In genomic region chr2:154832471-154832870, GRCm38 (mm10) we compare ENCODE assay signal across 17 mouse cellular contexts. TPM values are rescaled to one million over a fixed set of nuclear protein-coding genes. Genes with fewer than 3 reads are reported as not detected.
DNase-seq lines count a peak whose midpoint lies in the region; ATAC-seq lines count a peak whose summit lies in the region.
"Had no signal": no experiment of that assay in that cellular context is flagged by ENCODE, and none has a peak within 500 bp of the region (broad histone marks: within the 10 kb centered on the region; RNA-seq: fewer than 3 reads in every experiment).

No protein-coding gene starts in this region.

- 35% methylated on average over 4 of the region's 4 CpGs for WGBS in forebrain, embryonic 15.5 days
- WGBS in forebrain, embryonic 16.5 days = 41% methylated on average over 4 of the region's 4 CpGs
- 46% methylated on average over 4 of the region's 4 CpGs for WGBS in neural tube, embryonic 13.5 days
- WGBS in liver, embryonic 11.5 days = 51% methylated on average over 4 of the region's 4 CpGs
- 37% methylated on average over 4 of the region's 4 CpGs for WGBS in midbrain, embryonic 15.5 days

- H3K9ac ChIP-seq in forebrain, embryonic 15.5 days (replicated peaks) = no peak overlapping the region
- H3K9ac ChIP-seq in forebrain, embryonic 16.5 days (replicated peaks; ENCODE audit: low read depth, low read length) = no peak overlapping the region
- no peak overlapping the region for H3K9ac ChIP-seq in neural tube, embryonic 13.5 days
- H3K9ac ChIP-seq in liver, embryonic 11.5 days (ENCODE audit: low read depth, low read length) = no peak overlapping the region
- H3K9ac ChIP-seq in midbrain, embryonic 15.5 days = no peak overlapping the region
- H3K9ac ChIP-seq: embryonic facial prominence, embryonic 13.5 days; limb, embryonic 15.5 days; neural tube, embryonic 15.5 days had no signal

- H3K27ac ChIP-seq in forebrain, embryonic 15.5 days (replicated peaks) = 0 out of 2 replicates have a peak overlapping the region, but pooled peaks have one; percentile 34
- no peak overlapping the region; the same call in 1 of the 2 replicates for H3K27ac ChIP-seq in forebrain, embryonic 16.5 days (ENCODE audit: low read length)
- H3K27ac ChIP-seq in neural tube, embryonic 13.5 days (replicated peaks) = peak overlapping the region; percentile 19; the same call in 1 of the 2 replicates
- H3K27ac ChIP-seq in liver, embryonic 11.5 days (ENCODE audit: low read depth, low read length) = no peak overlapping the region
- H3K27ac ChIP-seq in midbrain, embryonic 15.5 days = peak overlapping the region; percentile 31; the same call in 1 of the 2 replicates
- H3K27ac ChIP-seq: embryonic facial prominence, embryonic 13.5 days; limb, embryonic 15.5 days; neural tube, embryonic 15.5 days had no signal

- H3K27me3 ChIP-seq in forebrain, embryonic 15.5 days = no peaks in the 10 kb centered on the region
- H3K27me3 ChIP-seq in forebrain, embryonic 16.5 days (replicated peaks; ENCODE audit: control insufficient read depth, insufficient read depth, low read length) = no peaks in the 10 kb centered on the region
- H3K27me3 ChIP-seq in neural tube, embryonic 13.5 days = no peaks in the 10 kb centered on the region
- no peaks in the 10 kb centered on the region for H3K27me3 ChIP-seq in liver, embryonic 11.5 days (replicated peaks; ENCODE audit: control insufficient read depth, insufficient read depth, low read length)
- H3K27me3 ChIP-seq in midbrain, embryonic 15.5 days (replicated peaks) = no peaks in the 10 kb centered on the region
- H3K27me3 ChIP-seq: embryonic facial prominence, embryonic 13.5 days; limb, embryonic 15.5 days; neural tube, embryonic 15.5 days had no signal

- no peaks in the 10 kb centered on the region for H3K36me3 ChIP-seq in forebrain, embryonic 15.5 days
- no peaks in the 10 kb centered on the region for H3K36me3 ChIP-seq in forebrain, embryonic 16.5 days (ENCODE audit: control insufficient read depth, insufficient read depth)
- H3K36me3 ChIP-seq in neural tube, embryonic 13.5 days = 0 out of 2 replicates have a peak, but pooled peaks cover 7% of the 10 kb centered on the region
- H3K36me3 ChIP-seq in liver, embryonic 11.5 days (ENCODE audit: control insufficient read depth, insufficient read depth, low read length) = peaks cover 6% of the 10 kb centered on the region; the same call in 1 of the 2 replicates
- no peaks in the 10 kb centered on the region for H3K36me3 ChIP-seq in midbrain, embryonic 15.5 days (replicated peaks)
- H3K36me3 ChIP-seq: neural tube, embryonic 15.5 days had no signal

- H3K4me3 ChIP-seq in forebrain, embryonic 15.5 days = no peak overlapping the region
- no peak overlapping the region for H3K4me3 ChIP-seq in forebrain, embryonic 16.5 days (replicated peaks; ENCODE audit: low read length)
- H3K4me3 ChIP-seq in neural tube, embryonic 13.5 days = no peak overlapping the region
- H3K4me3 ChIP-seq in liver, embryonic 11.5 days (ENCODE audit: low read depth, low read length) = no peak overlapping the region
- no peak overlapping the region for H3K4me3 ChIP-seq in midbrain, embryonic 15.5 days
- H3K4me3 ChIP-seq: embryonic facial prominence, embryonic 13.5 days; limb, embryonic 15.5 days; neural tube, embryonic 15.5 days had no signal

- no peaks in the 10 kb centered on the region for H3K9me3 ChIP-seq in forebrain, embryonic 15.5 days
- H3K9me3 ChIP-seq in forebrain, embryonic 16.5 days (ENCODE audit: control insufficient read depth, low read length) = no peaks in the 10 kb centered on the region
- 0 out of 2 replicates have a peak, but pooled peaks cover 4% of the 10 kb centered on the region for H3K9me3 ChIP-seq in neural tube, embryonic 13.5 days
- no peaks in the 10 kb centered on the region for H3K9me3 ChIP-seq in liver, embryonic 11.5 days (ENCODE audit: control insufficient read depth, low read length)
- H3K9me3 ChIP-seq in midbrain, embryonic 15.5 days = no peaks in the 10 kb centered on the region
- H3K9me3 ChIP-seq: limb, embryonic 15.5 days; neural tube, embryonic 15.5 days had no signal

- ATAC-seq in forebrain, embryonic 15.5 days (replicated peaks) = no peak
- no peak for ATAC-seq in forebrain, embryonic 16.5 days
- no peak for ATAC-seq in neural tube, embryonic 13.5 days (ENCODE audit: low read depth)
- ATAC-seq in liver, embryonic 11.5 days (replicated peaks; ENCODE audit: low FRiP score) = no peak
- no peak for ATAC-seq in midbrain, embryonic 15.5 days (replicated peaks)

- H3K4me1 ChIP-seq in forebrain, embryonic 15.5 days = peaks cover 13% of the 10 kb centered on the region
- H3K4me1 ChIP-seq in forebrain, embryonic 16.5 days (replicated peaks; ENCODE audit: control insufficient read depth, insufficient read depth, low read length) = peaks cover 7% of the 10 kb centered on the region
- peaks cover 15% of the 10 kb centered on the region; the same call in 1 of the 2 replicates for H3K4me1 ChIP-seq in neural tube, embryonic 13.5 days (replicated peaks)
- peaks cover 25% of the 10 kb centered on the region for H3K4me1 ChIP-seq in liver, embryonic 11.5 days (replicated peaks; ENCODE audit: control insufficient read depth, insufficient read depth, low read length)
- H3K4me1 ChIP-seq in midbrain, embryonic 15.5 days = no peaks in the 10 kb centered on the region; the same call in 1 of the 2 replicates
- H3K4me1 ChIP-seq: limb, embryonic 15.5 days had no signal

- DNase-seq in neural tube, embryonic 10.5 days (ENCODE audit: extremely low spot score, low spot score) = no peak
- DNase-seq in liver, embryonic 11.5 days (ENCODE audit: low spot score) = no peak
- DNase-seq in natural killer cell, adult 2 months (ENCODE audit: low spot score in 2 of 2) = no peak
- DNase-seq in embryo, embryonic 9.5 days (ENCODE audit: extremely low spot score) = no peak
- DNase-seq: B cell, adult 2 months; cerebellum, adult 9-11 months; gastrocnemius, postnatal 36 days; spleen, adult 18-20 months; thymus, postnatal 36 days had no signal

- H3K4me2 ChIP-seq in forebrain, embryonic 15.5 days (replicated peaks) = no peak overlapping the region
- H3K4me2 ChIP-seq in forebrain, embryonic 16.5 days (ENCODE audit: low read length) = no peak overlapping the region
- no peak overlapping the region for H3K4me2 ChIP-seq in neural tube, embryonic 13.5 days
- peak overlapping the region; percentile 15; the same call in 1 of the 2 replicates for H3K4me2 ChIP-seq in liver, embryonic 11.5 days
- H3K4me2 ChIP-seq in midbrain, embryonic 15.5 days = no peak overlapping the region
- H3K4me2 ChIP-seq: embryonic facial prominence, embryonic 13.5 days; limb, embryonic 15.5 days; neural tube, embryonic 15.5 days had no signal

RNA-seq across cellular contexts. Expression of gene a, which starts 41.3 kb away (rescaled TPM):
- polyA plus RNA-seq in forebrain, embryonic 15.5 days (2015; fragmentation: Nextera tagmentation; extraction: Ambion mirVana) = 0.50 and 0.55 TPM in 2 replicates
- 0.73 and 0.94 TPM in 2 replicates for polyA plus RNA-seq in forebrain, embryonic 16.5 days (2015; fragmentation: Nextera tagmentation; extraction: Ambion mirVana)
- 1.6 TPM in 1 of 2 replicates, not detected in the other for polyA plus RNA-seq in neural tube, embryonic 13.5 days (2015; fragmentation: Nextera tagmentation; extraction: Ambion mirVana)
- 0.62 TPM in 1 of 2 replicates, not detected in the other for polyA plus RNA-seq in liver, embryonic 11.5 days (2014; fragmentation: Nextera tagmentation; extraction: Ambion mirVana)
- 0.86 and 1.5 TPM in 2 replicates for polyA plus RNA-seq in midbrain, embryonic 15.5 days (2015; fragmentation: Nextera tagmentation; extraction: Ambion mirVana)
- polyA plus RNA-seq: lung, embryonic 16.5 days had no signal

RNA-seq across cellular contexts. Expression of gene Raly, which starts 41.6 kb away (rescaled TPM):
- 37.1 and 38.2 TPM in 2 replicates for polyA plus RNA-seq in forebrain, embryonic 15.5 days (2015; fragmentation: Nextera tagmentation; extraction: Ambion mirVana)
- polyA plus RNA-seq in forebrain, embryonic 16.5 days (2015; fragmentation: Nextera tagmentation; extraction: Ambion mirVana) = 35.0 and 47.7 TPM in 2 replicates
- polyA plus RNA-seq in neural tube, embryonic 13.5 days (2015; fragmentation: Nextera tagmentation; extraction: Ambion mirVana) = 27.0 and 28.3 TPM in 2 replicates
- 59.5 and 66.2 TPM in 2 replicates for polyA plus RNA-seq in liver, embryonic 11.5 days (2014; fragmentation: Nextera tagmentation; extraction: Ambion mirVana)
- polyA plus RNA-seq in midbrain, embryonic 15.5 days (2015; fragmentation: Nextera tagmentation; extraction: Ambion mirVana) = 25.3 and 34.1 TPM in 2 replicates

Comparison
In these comparisons a context has a peak if more than half of its experiments do, and no peak if none do; other contexts are left out.
1. H3K27ac ChIP-seq: peak in forebrain, embryonic 15.5 days (single experiment), neural tube, embryonic 13.5 days (single experiment) and midbrain, embryonic 15.5 days (single experiment); none in forebrain, embryonic 16.5 days (single experiment) and liver, embryonic 11.5 days (single experiment).